Mouse (Mus musculus) G1E (cell line): ENCODE measurements around the gene Pgf.

Experiments used
- CTCF ChIP-seq: IDR thresholded peaks from 2 replicates; pipeline ENCODE4 v1.5.1; 2012; ENCODE audit warnings: low read depth, low read length, inconsistent platforms, mixed read lengths
- GATA1 ChIP-seq: IDR thresholded peaks from 2 replicates; pipeline ENCODE4 v1.6.1; 2012; ENCODE audit warnings: borderline replicate concordance, low read length, inconsistent platforms, mixed read lengths
- POLR2AphosphoS5 ChIP-seq: IDR thresholded peaks from 2 replicates; pipeline ENCODE4 v1.6.1; 2012; ENCODE audit warnings: low read depth, low read length, inconsistent platforms; ENCODE audit not compliant: insufficient replicate concordance
- TAL1 ChIP-seq: conservative IDR thresholded peaks from 2 replicates; pipeline ENCODE4 v1.6.1; 2012; ENCODE audit warnings: low read depth, low read length, inconsistent platforms, mixed read lengths

GRCm38 (mm10) chr12:85174016-85174415 lies 3.6 kb downstream of the Pgf start:
- TF ChIP-seq TAL1: no peak
- no peak for TF ChIP-seq POLR2AphosphoS5
- no peak for TF ChIP-seq CTCF
- no peak for TF ChIP-seq GATA1
